10 mouse cellular contexts compared by ENCODE assay signal in the genomic region with DNA sequence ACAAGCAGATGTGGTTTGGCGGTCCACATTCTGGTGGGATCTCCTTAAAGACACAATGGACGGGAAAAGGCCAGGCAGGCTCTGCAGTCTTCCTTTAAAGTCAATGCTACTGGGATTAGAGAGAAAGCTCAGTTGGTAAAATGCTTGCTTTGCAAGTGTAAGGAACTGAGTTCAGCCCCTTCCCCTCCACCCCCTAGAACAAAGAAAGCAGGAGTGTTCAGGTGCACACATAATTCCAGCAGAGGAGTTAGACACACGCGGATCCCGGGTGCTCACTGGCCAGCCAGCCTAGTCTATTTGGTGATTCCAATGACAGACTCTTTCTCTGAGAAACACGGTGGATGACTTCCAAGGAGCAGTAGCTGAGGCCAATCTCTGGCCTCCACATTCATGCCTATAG.
"Had no signal": no experiment of that assay in that cellular context is flagged by ENCODE, and none has a peak within 500 bp of the region (broad histone marks: within the 10 kb centered on the region; RNA-seq: fewer than 3 reads in every experiment).

No protein-coding gene starts in this region.

- H3K9me3 ChIP-seq: stomach, embryonic 15.5 days had no signal

- H3K9ac ChIP-seq: neural tube, embryonic 15.5 days; stomach, embryonic 15.5 days had no signal

- H3K4me1 ChIP-seq: neural tube, embryonic 15.5 days; stomach, embryonic 15.5 days had no signal

- H3K36me3 ChIP-seq: neural tube, embryonic 15.5 days; stomach, embryonic 15.5 days had no signal

- DNase-seq: retina, postnatal 1 day; right cerebral cortex, adult 18-20 months; right cerebral cortex, postnatal 14 days; right cerebral cortex, postnatal 25 days; right cerebral cortex, postnatal 4 days; spleen, adult 18-20 months; thymus, adult 18-20 months had no signal

- H3K27ac ChIP-seq: neural tube, embryonic 15.5 days; stomach, embryonic 15.5 days; stomach, postnatal 0 days had no signal

- H3K4me3 ChIP-seq: neural tube, embryonic 15.5 days; stomach, embryonic 15.5 days had no signal

- H3K4me2 ChIP-seq: neural tube, embryonic 15.5 days; stomach, embryonic 15.5 days had no signal

- H3K27me3 ChIP-seq: neural tube, embryonic 15.5 days; stomach, embryonic 15.5 days had no signal
